Mouse (Mus musculus): ENCODE measurements around the gene Rgs14. TPM values are rescaled to one million over a fixed set of nuclear protein-coding genes. Genes with fewer than 3 reads are reported as not detected.
A peak's percentile ranks its signal among the peaks of the same experiment; 100 is the strongest.

Gene Rgs14
- polyA plus RNA-seq, 2 experiments: 1.6 to 1.7 TPM

- TF ChIP-seq EP300 (IDR thresholded peaks at IDR 0.05; ENCODE audit: low read depth) (no peak), CTCF (IDR thresholded peaks at IDR 0.05; ENCODE audit: low read depth) (peak; percentile 95)
- H3K9ac ChIP-seq (replicated peaks): no peak overlapping the region
- no peak overlapping the region for H3K4me2 ChIP-seq (ENCODE audit: low read depth)
- H3K4me3 ChIP-seq (ENCODE audit: insufficient read depth in 1 of 2, low read depth in 2 of 2, low read length in 2 of 2): no peak overlapping the region
- DNase-seq (ENCODE audit: low read depth in 3 of 3, low spot score in 3 of 3): peak; percentile 38 to 49 (median 48)
- H3K4me1 ChIP-seq (replicated peaks; ENCODE audit: control insufficient read depth in 2 of 2, insufficient read depth in 2 of 2, low read length in 1 of 2): no peaks in the 10 kb centered on the region
- H3K9me3 ChIP-seq (ENCODE audit: control insufficient read depth, low read length): no peaks in the 10 kb centered on the region
- peak; percentile 62; the same call in 1 of the 2 replicates for ATAC-seq (ENCODE audit: insufficient read depth)
- 11% methylated on average over 12 of the region's 12 CpGs for WGBS (ENCODE audit: insufficient replicate concordance)
- H3K36me3 ChIP-seq (replicated peaks; ENCODE audit: control insufficient read depth, insufficient read depth, low read depth): no peaks in the 10 kb centered on the region
- H3K27ac ChIP-seq: no peak overlapping the region
- peaks cover 49% of the 10 kb centered on the region for H3K27me3 ChIP-seq (ENCODE audit: control insufficient read depth, insufficient read depth, low read length)
Observed at GRCm38 (mm10) chr13:55418004-55418403, 48.5 kb downstream of the Rgs14 start.

DNA sequence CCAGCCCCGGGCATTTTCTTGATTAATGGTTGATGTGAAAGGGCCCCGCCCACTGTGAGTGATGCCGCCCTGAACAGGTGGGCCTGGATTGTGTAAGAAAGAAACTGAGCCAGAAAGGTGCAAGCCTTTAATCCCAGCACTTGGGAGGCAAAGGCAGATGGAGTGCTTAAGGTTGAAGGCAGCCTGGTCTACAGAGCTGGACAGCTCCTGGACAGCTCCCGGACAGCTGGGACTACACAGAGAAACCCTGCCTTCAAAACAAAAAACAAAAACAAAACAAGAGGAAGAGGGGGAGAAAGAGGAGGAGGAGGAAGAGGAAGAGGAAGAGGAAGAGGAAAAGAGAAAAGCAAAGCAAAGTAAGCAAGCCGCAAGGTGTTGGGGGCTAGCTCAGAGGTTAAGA lies 49.6 kb downstream of the Rgs14 start:
- Histone ChIP-seq H3K9ac (replicated peaks) (no peak overlapping the region), H3K27ac (no peak overlapping the region), H3K4me2 (ENCODE audit: low read depth) (no peak overlapping the region), H3K27me3 (ENCODE audit: control insufficient read depth, insufficient read depth, low read length) (peaks cover 49% of the 10 kb centered on the region), H3K9me3 (ENCODE audit: control insufficient read depth, low read length) (no peaks in the 10 kb centered on the region), H3K4me1 (replicated peaks; ENCODE audit: control insufficient read depth in 2 of 2, insufficient read depth in 2 of 2, low read length in 1 of 2) (no peaks in the 10 kb centered on the region), H3K4me3 (ENCODE audit: insufficient read depth in 1 of 2, low read depth in 2 of 2, low read length in 2 of 2) (no peak overlapping the region), H3K36me3 (replicated peaks; ENCODE audit: control insufficient read depth, insufficient read depth, low read depth) (no peaks in the 10 kb centered on the region)
- ATAC-seq (ENCODE audit: insufficient read depth) (no peak), DNase-seq (ENCODE audit: low read depth in 3 of 3, low spot score in 3 of 3) (no peak)
- WGBS (ENCODE audit: insufficient replicate concordance): 59% methylated on average over 5 of the region's 5 CpGs
- TF ChIP-seq EP300 (IDR thresholded peaks at IDR 0.05; ENCODE audit: low read depth) (no peak), CTCF (IDR thresholded peaks at IDR 0.05; ENCODE audit: low read depth) (no peak)

GRCm38 (mm10) chr13:55420018-55420932 lies 50.7 kb downstream of the Rgs14 start:
- Histone ChIP-seq H3K36me3 (replicated peaks; ENCODE audit: control insufficient read depth, insufficient read depth, low read depth) (no peaks in the 10 kb centered on the region), H3K27ac (no peak overlapping the region), H3K27me3 (ENCODE audit: control insufficient read depth, insufficient read depth, low read length) (peaks cover 43% of the 10 kb centered on the region), H3K9me3 (ENCODE audit: control insufficient read depth, low read length) (no peaks in the 10 kb centered on the region), H3K4me3 (ENCODE audit: insufficient read depth in 1 of 2, low read depth in 2 of 2, low read length in 2 of 2) (no peak overlapping the region), H3K4me1 (replicated peaks; ENCODE audit: control insufficient read depth in 2 of 2, insufficient read depth in 2 of 2, low read length in 1 of 2) (no peaks in the 10 kb centered on the region), H3K4me2 (ENCODE audit: low read depth) (no peak overlapping the region), H3K9ac (replicated peaks) (no peak overlapping the region)
- ATAC-seq (ENCODE audit: insufficient read depth) (no peak), DNase-seq (ENCODE audit: low read depth in 3 of 3, low spot score in 3 of 3) (no peak)
- no peak for TF ChIP-seq EP300 (IDR thresholded peaks at IDR 0.05; ENCODE audit: low read depth)
- 21% methylated on average over 51 of the region's 51 CpGs for WGBS (ENCODE audit: insufficient replicate concordance)

- H3K27ac ChIP-seq: no peak overlapping the region
- H3K36me3 ChIP-seq (replicated peaks; ENCODE audit: control insufficient read depth, insufficient read depth, low read depth): no peaks in the 10 kb centered on the region
- TF ChIP-seq CTCF (IDR thresholded peaks at IDR 0.05; ENCODE audit: low read depth) (peak; percentile 79), EP300 (IDR thresholded peaks at IDR 0.05; ENCODE audit: low read depth) (no peak)
- H3K9me3 ChIP-seq (ENCODE audit: control insufficient read depth, low read length): no peaks in the 10 kb centered on the region
- peaks cover 43% of the 10 kb centered on the region for H3K27me3 ChIP-seq (ENCODE audit: control insufficient read depth, insufficient read depth, low read length)
- WGBS (ENCODE audit: insufficient replicate concordance): 8% methylated on average over 35 of the region's 35 CpGs
- no peak for DNase-seq (ENCODE audit: low read depth in 3 of 3, low spot score in 3 of 3)
- H3K9ac ChIP-seq (replicated peaks): no peak overlapping the region
- no peak overlapping the region for H3K4me3 ChIP-seq (ENCODE audit: insufficient read depth in 1 of 2, low read depth in 2 of 2, low read length in 2 of 2)
- no peak overlapping the region for H3K4me2 ChIP-seq (ENCODE audit: low read depth)
- no peak for ATAC-seq (ENCODE audit: insufficient read depth)
- H3K4me1 ChIP-seq (replicated peaks; ENCODE audit: control insufficient read depth in 2 of 2, insufficient read depth in 2 of 2, low read length in 1 of 2): no peaks in the 10 kb centered on the region
Observed at GRCm38 (mm10) chr13:55420933-55421800, 51.6 kb downstream of the Rgs14 start.

- Histone ChIP-seq H3K27ac (no peak within 1 kb of the TSS), H3K9ac (replicated peaks) (no peak within 1 kb of the TSS), H3K4me1 (replicated peaks; ENCODE audit: control insufficient read depth in 2 of 2, insufficient read depth in 2 of 2, low read length in 1 of 2) (peaks cover 0 to 8% of the 10 kb centered on the region in 2 experiments; a peak in 1 of 4 replicates), H3K9me3 (ENCODE audit: control insufficient read depth, low read length) (no peaks in the 10 kb centered on the region), H3K4me3 (ENCODE audit: insufficient read depth in 1 of 2, low read depth in 2 of 2, low read length in 2 of 2) (peak within 1 kb of the TSS; percentile 25 to 54), H3K4me2 (ENCODE audit: low read depth) (peak within 1 kb of the TSS; percentile 43), H3K36me3 (replicated peaks; ENCODE audit: control insufficient read depth, insufficient read depth, low read depth) (no peaks in the 10 kb centered on the region), H3K27me3 (ENCODE audit: control insufficient read depth, insufficient read depth, low read length) (peaks cover 5% of the 10 kb centered on the region)
- DNase-seq (ENCODE audit: low read depth in 3 of 3, low spot score in 3 of 3) (no peak), ATAC-seq (ENCODE audit: insufficient read depth) (no peak)
- 66% methylated on average over 10 of the region's 10 CpGs for WGBS (ENCODE audit: insufficient replicate concordance)
- TF ChIP-seq EP300 (IDR thresholded peaks at IDR 0.05; ENCODE audit: low read depth) (no peak), CTCF (IDR thresholded peaks at IDR 0.05; ENCODE audit: low read depth) (no peak)
Observed at GRCm38 (mm10) chr13:55426613-55427012, 57.1 kb downstream of the Rgs14 start, which contains the start of gene F12. TSS of gene F12 (minus strand) at chr13:55426793.

Measured in liver, embryonic 14.5 days (tissue).